Mouse (Mus musculus) kidney, embryonic 16.5 days (tissue): ENCODE measurements around the gene Atg7. TPM values are rescaled to one million over a fixed set of nuclear protein-coding genes. Genes with fewer than 3 reads are reported as not detected.

Experiments used
- ATAC-seq: fragments of 200-750 bp; cut with Nextera tagmentation; 2 replicates; pipeline ENCODE4 v1.8.0; 2017; ENCODE audit warnings: moderate TSS enrichment; ENCODE audit not compliant: low FRiP score, low TSS enrichment
- H3K27ac ChIP-seq: fragments of 300-500 bp; sonication (generic); 2 replicates; pipeline ENCODE4 v1.5.1; 2014; ENCODE audit warnings: low read length
- H3K27me3 ChIP-seq: fragments of 300-500 bp; sonication (generic); 2 replicates; pipeline ENCODE4 v1.6.1; 2014; ENCODE audit warnings: low read length, control low read depth, mixed read lengths; ENCODE audit not compliant: insufficient read depth
- H3K36me3 ChIP-seq: fragments of 300-500 bp; sonication (generic); 2 replicates; pipeline ENCODE4 v1.6.1; 2014; ENCODE audit warnings: low read length, control low read depth, mixed read lengths; ENCODE audit not compliant: insufficient read depth
- H3K4me1 ChIP-seq: fragments of 300-500 bp; sonication (generic); 2 replicates; pipeline ENCODE4 v1.6.1; 2014; ENCODE audit warnings: low read length, control low read depth, mixed read lengths; ENCODE audit not compliant: insufficient read depth
- H3K4me2 ChIP-seq: fragments of 300-500 bp; sonication (generic); replicated peaks from 2 replicates; pipeline ENCODE4 v1.6.1; 2014; ENCODE audit warnings: low read depth, low read length
- H3K4me3 ChIP-seq: fragments of 300-500 bp; sonication (generic); 2 replicates; pipeline ENCODE4 v1.5.1; 2014; ENCODE audit warnings: mild to moderate bottlenecking, low read length
- H3K9ac ChIP-seq: fragments of 300-500 bp; sonication (generic); replicated peaks from 2 replicates; pipeline ENCODE4 v1.6.1; 2014; ENCODE audit warnings: low read length
- H3K9me3 ChIP-seq: fragments of 300-500 bp; sonication (generic); 2 replicates; pipeline ENCODE4 v1.6.1; 2016; ENCODE audit warnings: low read length, control low read depth
- WGBS: fragments of 180-500 bp; shearing (Covaris S2); extraction: QIAGEN DNeasy Blood & Tissue Kit; methylation state at CpG from one replicate; pipeline ENCODE4 v1.1.7; 2014; 5-methylcytosine and 5-hydroxymethylcytosine counted together
- polyA plus RNA-seq: library from polyadenylated mRNA; unstranded; fragments of >200 nt; fragmentation: Nextera tagmentation; extraction: Ambion mirVana; gene quantifications from 2 replicates; pipeline ENCODE4 v1.2.1, GENCODE M21; 2015

Gene Atg7
- polyA plus RNA-seq, 1 experiment from 2014 or later = 26.4 TPM

GRCm38 (mm10) chr6:114814882-114815650 lies 172.2 kb downstream of the Atg7 start:
- no peaks in the 10 kb centered on the region for H3K9me3 ChIP-seq
- H3K4me3 ChIP-seq = no peak overlapping the region
- no peak overlapping the region for H3K4me2 ChIP-seq
- 97% methylated on average over 5 of the region's 5 CpGs for WGBS
- no peaks in the 10 kb centered on the region for H3K27me3 ChIP-seq
- peaks cover 18% of the 10 kb centered on the region for H3K4me1 ChIP-seq
- no peaks in the 10 kb centered on the region for H3K36me3 ChIP-seq
- no peak overlapping the region for H3K9ac ChIP-seq
- no peak overlapping the region for H3K27ac ChIP-seq
- ATAC-seq = no peak

- no peak overlapping the region for H3K4me2 ChIP-seq
- peak; percentile 21; the same call in 1 of the 2 replicates for ATAC-seq
- H3K4me3 ChIP-seq = no peak overlapping the region
- peak overlapping the region; percentile 75 for H3K27ac ChIP-seq
- H3K4me1 ChIP-seq = peaks cover 23% of the 10 kb centered on the region
- H3K9me3 ChIP-seq = peaks cover 5% of the 10 kb centered on the region; the same call in 1 of the 2 replicates
- 35% methylated on average over 10 of the region's 11 CpGs for WGBS
- no peaks in the 10 kb centered on the region for H3K27me3 ChIP-seq
- H3K36me3 ChIP-seq = no peaks in the 10 kb centered on the region
- H3K9ac ChIP-seq = no peak overlapping the region
Measured at GRCm38 (mm10) chr6:114817948-114818347, 175.1 kb downstream of the Atg7 start.

- peaks cover 23% of the 10 kb centered on the region for H3K4me1 ChIP-seq
- peaks cover 5% of the 10 kb centered on the region; the same call in 1 of the 2 replicates for H3K9me3 ChIP-seq
- peak overlapping the region; percentile 75 for H3K27ac ChIP-seq
- no peak overlapping the region for H3K4me2 ChIP-seq
- no peak overlapping the region; the same call in 1 of the 2 replicates for H3K9ac ChIP-seq
- WGBS = 25% methylated on average over 6 of the region's 6 CpGs
- no peak overlapping the region for H3K4me3 ChIP-seq
- no peaks in the 10 kb centered on the region for H3K27me3 ChIP-seq
- H3K36me3 ChIP-seq = no peaks in the 10 kb centered on the region
- peak; percentile 76 for ATAC-seq
Measured at GRCm38 (mm10) chr6:114818471-114818870, 175.6 kb downstream of the Atg7 start.

GRCm38 (mm10) chr6:114819971-114820481 lies 177.1 kb downstream of the Atg7 start:
- whole genome bisulfite sequencing = 60% methylated on average over 9 of the region's 9 CpGs

GRCm38 (mm10) chr6:114821646-114822045 lies 178.7 kb downstream of the Atg7 start:
- Histone ChIP-seq H3K4me2 (no peak overlapping the region), H3K4me1 (peaks cover 20% of the 10 kb centered on the region), H3K9ac (no peak overlapping the region), H3K36me3 (no peaks in the 10 kb centered on the region), H3K9me3 (peaks cover 5% of the 10 kb centered on the region; the same call in 1 of the 2 replicates), H3K27ac (no peak overlapping the region), H3K4me3 (no peak overlapping the region), H3K27me3 (no peaks in the 10 kb centered on the region)
- 76% methylated on average over 7 of the region's 7 CpGs for WGBS
- no peak for ATAC-seq

More at GRCm38 (mm10) chr6:114819971-114820481, 177.1 kb downstream of the Atg7 start:
- H3K27me3 ChIP-seq = no peaks in the 10 kb centered on the region
- 0 out of 2 replicates have a peak, but pooled peaks have one; percentile 24 for ATAC-seq
- H3K4me2 ChIP-seq = no peak overlapping the region
- H3K4me1 ChIP-seq = peaks cover 20% of the 10 kb centered on the region
- no peak overlapping the region for H3K9ac ChIP-seq
- H3K27ac ChIP-seq = peak overlapping the region; percentile 25; the same call in 1 of the 2 replicates
- H3K36me3 ChIP-seq = no peaks in the 10 kb centered on the region
- H3K4me3 ChIP-seq = no peak overlapping the region
- H3K9me3 ChIP-seq = peaks cover 5% of the 10 kb centered on the region; the same call in 1 of the 2 replicates

GRCm38 (mm10) chr6:114826889-114827288 lies 184.0 kb downstream of the Atg7 start:
- 73% methylated on average over 2 of the region's 2 CpGs for WGBS
- no peak for ATAC-seq
- H3K4me3 ChIP-seq = no peak overlapping the region
- peaks cover 5% of the 10 kb centered on the region; the same call in 1 of the 2 replicates for H3K9me3 ChIP-seq
- H3K36me3 ChIP-seq = no peaks in the 10 kb centered on the region
- H3K9ac ChIP-seq = no peak overlapping the region
- peaks cover 6% of the 10 kb centered on the region; the same call in 1 of the 2 replicates for H3K4me1 ChIP-seq
- no peaks in the 10 kb centered on the region for H3K27me3 ChIP-seq
- H3K27ac ChIP-seq = no peak overlapping the region
- H3K4me2 ChIP-seq = no peak overlapping the region

GRCm38 (mm10) chr6:114829660-114830438 lies 187.0 kb downstream of the Atg7 start:
- no peak for ATAC-seq
- H3K36me3 ChIP-seq = no peaks in the 10 kb centered on the region
- no peaks in the 10 kb centered on the region for H3K9me3 ChIP-seq
- no peak overlapping the region for H3K27ac ChIP-seq
- H3K4me2 ChIP-seq = no peak overlapping the region
- H3K4me3 ChIP-seq = no peak overlapping the region
- H3K27me3 ChIP-seq = no peaks in the 10 kb centered on the region
- H3K9ac ChIP-seq = no peak overlapping the region
- 70% methylated on average over 9 of the region's 9 CpGs for WGBS
- peaks cover 36% of the 10 kb centered on the region for H3K4me1 ChIP-seq

- H3K27ac ChIP-seq = no peak overlapping the region; the same call in 1 of the 2 replicates
- WGBS = 92% methylated on average over 3 of the region's 3 CpGs
- ATAC-seq = no peak
Measured at GRCm38 (mm10) chr6:114831807-114832206, 188.9 kb downstream of the Atg7 start.

GRCm38 (mm10) chr6:114833058-114833685 lies 190.3 kb downstream of the Atg7 start:
- no peak overlapping the region for H3K4me3 ChIP-seq
- H3K9me3 ChIP-seq = no peaks in the 10 kb centered on the region
- no peak overlapping the region for H3K4me2 ChIP-seq
- 41% methylated on average over 9 of the region's 9 CpGs for WGBS
- 0 out of 2 replicates have a peak overlapping the region, but pooled peaks have one; percentile 27 for H3K9ac ChIP-seq
- no peaks in the 10 kb centered on the region for H3K36me3 ChIP-seq
- no peaks in the 10 kb centered on the region for H3K27me3 ChIP-seq
- peak overlapping the region; percentile 84 for H3K27ac ChIP-seq
- H3K4me1 ChIP-seq = peaks cover 50% of the 10 kb centered on the region
- ATAC-seq = peak; percentile 13; the same call in 1 of the 2 replicates

More at GRCm38 (mm10) chr6:114831807-114832206, 188.9 kb downstream of the Atg7 start:
- Histone ChIP-seq H3K9ac (no peak overlapping the region), H3K4me1 (peaks cover 52% of the 10 kb centered on the region), H3K36me3 (no peaks in the 10 kb centered on the region), H3K4me2 (no peak overlapping the region), H3K4me3 (no peak overlapping the region), H3K9me3 (no peaks in the 10 kb centered on the region), H3K27me3 (no peaks in the 10 kb centered on the region)
